Mouse (Mus musculus) spleen, adult 2 months (tissue): Measurements from ENCODE around the gene Gm49601.
A peak's percentile ranks its signal among the peaks of the same experiment; 100 is the strongest.

Experiments
- CTCF ChIP-seq: fragments of 200-500 bp; IDR thresholded peaks from 2 replicates; pipeline ENCODE4 v1.5.1; 2011; ENCODE audit warnings: mild to moderate bottlenecking, inconsistent platforms; ENCODE audit not compliant: insufficient read depth, insufficient read length, insufficient replicate concordance; ENCODE audit errors: extremely low read depth
- POLR2A ChIP-seq: fragments of 200-500 bp; IDR thresholded peaks from 2 replicates; pipeline ENCODE4 v1.6.1; 2011; ENCODE audit warnings: low read depth, low read length, inconsistent platforms

DNA sequence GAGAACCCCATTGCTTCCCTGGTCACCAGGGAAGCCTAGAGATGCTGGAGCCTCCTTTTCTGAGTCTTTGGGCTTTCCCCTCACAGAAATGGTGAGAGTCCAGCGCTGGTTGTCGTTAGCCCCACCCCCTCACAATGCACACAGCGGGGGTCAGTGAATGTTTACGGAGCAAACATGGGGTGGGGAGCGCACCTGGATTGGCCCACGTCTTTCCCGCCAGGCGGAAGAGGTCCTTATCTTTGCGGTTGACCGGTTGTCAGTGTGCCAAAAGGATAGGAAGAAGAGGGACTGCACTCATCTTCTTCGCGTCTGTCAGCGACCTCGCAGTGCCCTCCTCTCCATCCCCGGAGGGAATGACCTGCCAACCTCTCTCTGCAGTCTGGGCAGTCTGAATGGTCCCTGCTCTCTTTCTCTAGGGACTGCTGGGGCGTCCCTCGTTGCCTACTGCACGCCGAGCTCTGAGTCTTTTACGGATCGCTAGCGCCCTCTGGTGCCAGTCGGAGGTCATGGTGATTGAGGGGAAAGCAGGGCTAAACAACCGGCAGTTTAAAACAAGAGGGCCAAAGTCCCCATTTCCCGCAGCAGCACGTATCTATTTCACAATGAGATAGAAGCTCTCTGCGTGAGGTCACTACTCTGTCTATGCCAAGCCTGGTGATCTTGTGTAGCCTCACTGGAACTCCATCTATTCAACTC lies 8.7 kb downstream of the Gm49601 start:
- TF ChIP-seq POLR2A (no peak), CTCF (peak; percentile 90)
